Mouse (Mus musculus) intestine, embryonic 16.5 days (tissue): ENCODE results near the gene Rtcb. TPM values are rescaled to one million over a fixed set of nuclear protein-coding genes. Genes with fewer than 3 reads are reported as not detected.

ENCODE experiments used
- ATAC-seq: fragments of 200-750 bp; cut with Nextera tagmentation; 2 replicates; pipeline ENCODE4 v1.8.0; 2017; ENCODE audit warnings: moderate TSS enrichment, moderate library complexity
- H3K27ac ChIP-seq: fragments of 300-500 bp; sonication (generic); 2 replicates; pipeline ENCODE4 v1.5.1; 2014; ENCODE audit warnings: mild to moderate bottlenecking, low read length
- H3K27me3 ChIP-seq: fragments of 300-500 bp; sonication (generic); replicated peaks from 2 replicates; pipeline ENCODE4 v1.6.1; 2014; ENCODE audit warnings: low read length, control low read depth, mixed read lengths; ENCODE audit not compliant: control insufficient read depth, insufficient read depth
- H3K36me3 ChIP-seq: fragments of 300-500 bp; sonication (generic); 2 replicates; pipeline ENCODE4 v1.6.1; 2014; ENCODE audit warnings: low read length, control low read depth; ENCODE audit not compliant: control insufficient read depth, insufficient read depth
- H3K4me1 ChIP-seq: fragments of 300-500 bp; sonication (generic); 2 replicates; pipeline ENCODE4 v1.6.1; 2014; ENCODE audit warnings: low read length, control low read depth, mixed read lengths; ENCODE audit not compliant: control insufficient read depth, insufficient read depth
- H3K4me2 ChIP-seq: fragments of 300-500 bp; sonication (generic); 2 replicates; pipeline ENCODE4 v1.6.1; 2014; ENCODE audit warnings: low read depth, low read length, control low read depth
- H3K4me3 ChIP-seq: fragments of 300-500 bp; sonication (generic); 2 replicates; pipeline ENCODE4 v1.5.1; 2014; ENCODE audit warnings: mild to moderate bottlenecking, low read length
- H3K9ac ChIP-seq: fragments of 300-500 bp; sonication (generic); 2 replicates; pipeline ENCODE4 v1.6.1; 2014; ENCODE audit warnings: low read depth, low read length
- H3K9me3 ChIP-seq: fragments of 300-500 bp; sonication (generic); 2 replicates; pipeline ENCODE4 v1.6.1; 2016; ENCODE audit warnings: low read length, control low read depth; ENCODE audit not compliant: control insufficient read depth
- WGBS: fragments of 180-500 bp; shearing (Covaris S2); extraction: QIAGEN DNeasy Blood & Tissue Kit; methylation state at CpG from one replicate; pipeline ENCODE4 v1.1.7; 2014; 5-methylcytosine and 5-hydroxymethylcytosine counted together
- polyA plus RNA-seq: library from polyadenylated mRNA; unstranded; fragments of >200 nt; fragmentation: Nextera tagmentation; extraction: Ambion mirVana; gene quantifications from 2 replicates; pipeline ENCODE4 v1.2.1, GENCODE M21; 2015

Rtcb gene
- polyA plus RNA-seq = 146 and 157 TPM in 2 replicates

- Histone ChIP-seq H3K9me3 (no peaks in the 10 kb centered on the region), H3K4me3 (peak within 1 kb of the TSS; percentile 94), H3K4me2 (peak within 1 kb of the TSS; percentile 85), H3K4me1 (peaks cover 3% of the 10 kb centered on the region; the same call in 1 of the 2 replicates), H3K9ac (peak within 1 kb of the TSS; percentile 95), H3K27me3 (no peaks in the 10 kb centered on the region), H3K36me3 (0 out of 2 replicates have a peak, but pooled peaks cover 2% of the 10 kb centered on the region), H3K27ac (peak within 1 kb of the TSS; percentile 53)
- peak; percentile 91 for ATAC-seq
- under 1% methylated on average over 38 of the region's 38 CpGs for WGBS
Observed at GRCm38 (mm10) chr10:85957464-85957950, at the start of gene Rtcb. TSS of gene Rtcb (minus strand) at chr10:85957823.

GRCm38 (mm10) chr10:86006455-86006854, 48.8 kb upstream of the Rtcb start:
- no peak overlapping the region for H3K4me3 ChIP-seq
- WGBS = 79% methylated on average over 5 of the region's 5 CpGs
- no peak for ATAC-seq
- no peaks in the 10 kb centered on the region for H3K4me1 ChIP-seq
- no peaks in the 10 kb centered on the region for H3K27me3 ChIP-seq
- no peak overlapping the region for H3K9ac ChIP-seq
- no peaks in the 10 kb centered on the region for H3K36me3 ChIP-seq
- H3K9me3 ChIP-seq = no peaks in the 10 kb centered on the region
- H3K27ac ChIP-seq = no peak overlapping the region
- no peak overlapping the region for H3K4me2 ChIP-seq

GRCm38 (mm10) chr10:86000447-86000846, 42.8 kb upstream of the Rtcb start:
- H3K4me1 ChIP-seq = no peaks in the 10 kb centered on the region
- no peak overlapping the region for H3K27ac ChIP-seq
- 93% methylated on average over 4 of the region's 4 CpGs for WGBS
- no peak overlapping the region for H3K4me3 ChIP-seq
- H3K36me3 ChIP-seq = no peaks in the 10 kb centered on the region
- no peaks in the 10 kb centered on the region for H3K9me3 ChIP-seq
- H3K9ac ChIP-seq = no peak overlapping the region
- no peak overlapping the region for H3K4me2 ChIP-seq
- no peak for ATAC-seq
- no peaks in the 10 kb centered on the region for H3K27me3 ChIP-seq

GRCm38 (mm10) chr10:85994543-85995104, 37.0 kb upstream of the Rtcb start:
- Histone ChIP-seq H3K4me1 (no peaks in the 10 kb centered on the region), H3K27ac (no peak overlapping the region), H3K4me3 (no peak overlapping the region), H3K36me3 (no peaks in the 10 kb centered on the region), H3K27me3 (no peaks in the 10 kb centered on the region), H3K9me3 (no peaks in the 10 kb centered on the region), H3K9ac (no peak overlapping the region), H3K4me2 (no peak overlapping the region)
- WGBS = 52% methylated on average over 5 of the region's 5 CpGs
- peak; percentile 92 for ATAC-seq

- Histone ChIP-seq H3K27me3 (no peaks in the 10 kb centered on the region), H3K4me1 (no peaks in the 10 kb centered on the region), H3K9ac (no peak overlapping the region), H3K9me3 (no peaks in the 10 kb centered on the region), H3K27ac (no peak overlapping the region), H3K4me3 (no peak overlapping the region), H3K4me2 (no peak overlapping the region), H3K36me3 (no peaks in the 10 kb centered on the region)
- 86% methylated on average over 9 of the region's 9 CpGs for WGBS
- ATAC-seq = no peak
Observed at GRCm38 (mm10) chr10:85993836-85994235, 36.2 kb upstream of the Rtcb start.

GRCm38 (mm10) chr10:85992412-85992811, 34.8 kb upstream of the Rtcb start:
- H3K4me2 ChIP-seq = no peak overlapping the region
- 78% methylated on average over 4 of the region's 4 CpGs for WGBS
- H3K27ac ChIP-seq = no peak overlapping the region
- no peaks in the 10 kb centered on the region for H3K4me1 ChIP-seq
- no peak for ATAC-seq
- no peak overlapping the region for H3K9ac ChIP-seq
- no peaks in the 10 kb centered on the region for H3K36me3 ChIP-seq
- H3K27me3 ChIP-seq = no peaks in the 10 kb centered on the region
- H3K4me3 ChIP-seq = no peak overlapping the region
- no peaks in the 10 kb centered on the region for H3K9me3 ChIP-seq

GRCm38 (mm10) chr10:85989412-85990115, 31.9 kb upstream of the Rtcb start:
- Histone ChIP-seq H3K27me3 (no peaks in the 10 kb centered on the region), H3K36me3 (no peaks in the 10 kb centered on the region), H3K9me3 (no peaks in the 10 kb centered on the region), H3K4me1 (no peaks in the 10 kb centered on the region), H3K9ac (no peak overlapping the region), H3K27ac (no peak overlapping the region), H3K4me3 (no peak overlapping the region), H3K4me2 (no peak overlapping the region)
- 76% methylated on average over 6 of the region's 6 CpGs for WGBS
- no peak for ATAC-seq

- ATAC-seq = no peak
- H3K36me3 ChIP-seq = no peaks in the 10 kb centered on the region
- H3K4me3 ChIP-seq = no peak overlapping the region
- 0 out of 2 replicates have a peak, but pooled peaks cover 3% of the 10 kb centered on the region for H3K9me3 ChIP-seq
- H3K4me1 ChIP-seq = no peaks in the 10 kb centered on the region
- no peak overlapping the region for H3K9ac ChIP-seq
- H3K4me2 ChIP-seq = no peak overlapping the region
- H3K27me3 ChIP-seq = no peaks in the 10 kb centered on the region
- no peak overlapping the region for H3K27ac ChIP-seq
- WGBS = 80% methylated on average over 4 of the region's 4 CpGs
Observed at GRCm38 (mm10) chr10:85972915-85973314, 15.3 kb upstream of the Rtcb start.

GRCm38 (mm10) chr10:85971826-85972225, 14.2 kb upstream of the Rtcb start:
- H3K4me3 ChIP-seq = no peak overlapping the region
- H3K9ac ChIP-seq = no peak overlapping the region
- H3K4me1 ChIP-seq = no peaks in the 10 kb centered on the region
- H3K4me2 ChIP-seq = no peak overlapping the region
- 86% methylated on average over 9 of the region's 9 CpGs for WGBS
- 0 out of 2 replicates have a peak, but pooled peaks cover 3% of the 10 kb centered on the region for H3K9me3 ChIP-seq
- H3K27me3 ChIP-seq = no peaks in the 10 kb centered on the region
- no peak for ATAC-seq
- H3K27ac ChIP-seq = no peak overlapping the region
- no peaks in the 10 kb centered on the region for H3K36me3 ChIP-seq
